Mouse (Mus musculus) layer of hippocampus, postnatal 14 days (tissue): Measurements from ENCODE around the gene Fam71f2. TPM values are rescaled to one million over a fixed set of nuclear protein-coding genes. Genes with fewer than 3 reads are reported as not detected.

Experiments used
- total RNA-seq, 2 experiments: library from RNA; stranded (reverse); gene quantifications; 2 replicates each; pipeline ENCODE4 v1.2.3; 2021

Gene Fam71f2
- total RNA-seq, 2 experiments from 2014 or later: 0.43 TPM; not detected in 1

Other genes starting within 250 kb of the Fam71f2 start
- not detected for gene Lep, start 219.4 kb upstream of the Fam71f2 start, total RNA-seq
- gene Rbm28, start 114.6 kb upstream of the Fam71f2 start, total RNA-seq: 10 to 100 TPM; 36.1 to 36.3 TPM
- gene Prrt4, start 100.0 kb upstream of the Fam71f2 start, total RNA-seq: 1 to 10 TPM; 4.8 TPM
- 10 to 100 TPM; 59.5 to 62.0 TPM for gene Impdh1, start 63.2 kb upstream of the Fam71f2 start, total RNA-seq
- 1 to 10 TPM; 5.9 to 6.4 TPM for gene Hilpda, start 7.1 kb upstream of the Fam71f2 start, total RNA-seq
- gene Fam71f1, start 39.5 kb downstream of the Fam71f2 start, total RNA-seq: not detected
- 10 to 100 TPM; 89.6 to 95.9 TPM for gene Calu, start 68.5 kb downstream of the Fam71f2 start, total RNA-seq
- gene Opn1sw, start 108.9 kb downstream of the Fam71f2 start, total RNA-seq: under 1 TPM; 0.26 to 0.35 TPM
- gene Ccdc136, start 116.7 kb downstream of the Fam71f2 start, total RNA-seq: 10 to 100 TPM; 60.0 to 66.7 TPM
- gene Flnc, start 153.7 kb downstream of the Fam71f2 start, total RNA-seq: 1 to 10 TPM; 1.8 to 3.2 TPM
- 100 to 1,000 TPM; 234 to 240 TPM for gene Atp6v1f, start 188.1 kb downstream of the Fam71f2 start, total RNA-seq
- under 1 TPM in 1 of 2 experiments, not detected in 1; 0.85 TPM for gene Atp6v1fnb, start 191.8 kb downstream of the Fam71f2 start, total RNA-seq
- gene Kcp, start 228.4 kb downstream of the Fam71f2 start, total RNA-seq: 1 to 10 TPM; 6.8 to 7.5 TPM
- 1 to 10 TPM; 3.5 to 3.7 TPM for gene Irf5, start 247.0 kb downstream of the Fam71f2 start, total RNA-seq